Comparison of ENCODE assay signal across 8 mouse cellular contexts in genomic region chr1:77043749-77044564, GRCm38 (mm10).
DNase-seq lines count a peak whose midpoint lies in the region; ATAC-seq lines count a peak whose summit lies in the region.
"Had no signal": no experiment of that assay in that cellular context is flagged by ENCODE, and none has a peak within 500 bp of the region (broad histone marks: within the 10 kb centered on the region; RNA-seq: fewer than 3 reads in every experiment).

No protein-coding gene starts in this region.

- DNase-seq in kidney, postnatal 25 days: peak; percentile 25 to 44
- DNase-seq in cerebellum, adult 11-12 months: peak; percentile 84
- DNase-seq in monocyte, adult 2 months (ENCODE audit: low read depth in 1 of 2, low spot score in 2 of 2): peak; percentile 11 to 26
- DNase-seq in layer of hippocampus, adult 8-10 months (ENCODE audit: low spot score in 2 of 2): no peak
- no peak for DNase-seq in spleen, postnatal 14 days (ENCODE audit: low spot score in 2 of 2)

- no peak overlapping the region for H3K27ac ChIP-seq in kidney, embryonic 14.5 days (ENCODE audit: low read depth, low read length)
- H3K27ac ChIP-seq in heart, embryonic 15.5 days: 0 out of 2 replicates have a peak overlapping the region, but pooled peaks have one; percentile 29
- H3K27ac ChIP-seq: embryonic facial prominence, embryonic 13.5 days had no signal

- H3K4me2 ChIP-seq in kidney, embryonic 14.5 days (replicated peaks; ENCODE audit: low read depth, low read length): no peak overlapping the region
- H3K4me2 ChIP-seq in heart, embryonic 15.5 days: no peak overlapping the region
- H3K4me2 ChIP-seq: embryonic facial prominence, embryonic 13.5 days had no signal

- peaks cover 5% of the 10 kb centered on the region; the same call in 1 of the 2 replicates for H3K9me3 ChIP-seq in kidney, embryonic 14.5 days (ENCODE audit: control insufficient read depth, low read length)
- H3K9me3 ChIP-seq in heart, embryonic 15.5 days (replicated peaks): no peaks in the 10 kb centered on the region
- H3K9me3 ChIP-seq: embryonic facial prominence, embryonic 13.5 days had no signal

- no peak overlapping the region for H3K4me3 ChIP-seq in kidney, embryonic 14.5 days (ENCODE audit: low read length)
- no peak overlapping the region for H3K4me3 ChIP-seq in heart, embryonic 15.5 days
- H3K4me3 ChIP-seq: embryonic facial prominence, embryonic 13.5 days had no signal

- H3K4me1 ChIP-seq in kidney, embryonic 14.5 days (ENCODE audit: control insufficient read depth, insufficient read depth, low read length): no peaks in the 10 kb centered on the region
- H3K4me1 ChIP-seq in heart, embryonic 15.5 days (replicated peaks): peaks cover 13% of the 10 kb centered on the region; the same call in 1 of the 2 replicates
- H3K4me1 ChIP-seq: embryonic facial prominence, embryonic 13.5 days had no signal

- no peaks in the 10 kb centered on the region for H3K36me3 ChIP-seq in kidney, embryonic 14.5 days (ENCODE audit: control insufficient read depth, insufficient read depth, low read length)
- no peaks in the 10 kb centered on the region for H3K36me3 ChIP-seq in heart, embryonic 15.5 days
- H3K36me3 ChIP-seq: embryonic facial prominence, embryonic 13.5 days had no signal

- WGBS in kidney, embryonic 14.5 days: 82% methylated on average over 14 of the region's 14 CpGs
- WGBS in heart, embryonic 15.5 days: 46% methylated on average over 14 of the region's 14 CpGs

- no peak for ATAC-seq in kidney, embryonic 14.5 days (ENCODE audit: low FRiP score, low TSS enrichment)
- no peak for ATAC-seq in heart, embryonic 15.5 days (replicated peaks; ENCODE audit: insufficient number of reproducible peaks, insufficient read depth, low FRiP score, low read depth)

- H3K9ac ChIP-seq in kidney, embryonic 14.5 days (ENCODE audit: low read depth, low read length): no peak overlapping the region
- no peak overlapping the region for H3K9ac ChIP-seq in heart, embryonic 15.5 days
- H3K9ac ChIP-seq: embryonic facial prominence, embryonic 13.5 days had no signal

- no peaks in the 10 kb centered on the region for H3K27me3 ChIP-seq in kidney, embryonic 14.5 days (ENCODE audit: control insufficient read depth, insufficient read depth, low read length)
- no peaks in the 10 kb centered on the region for H3K27me3 ChIP-seq in heart, embryonic 15.5 days
- H3K27me3 ChIP-seq: embryonic facial prominence, embryonic 13.5 days had no signal

Comparison
In these comparisons a context has a peak if more than half of its experiments do, and no peak if none do; other contexts are left out.
1. DNase-seq: peak in kidney, postnatal 25 days (2 of 2), cerebellum, adult 11-12 months (single experiment) and monocyte, adult 2 months (2 of 2); none in layer of hippocampus, adult 8-10 months (0 of 2) and spleen, postnatal 14 days (0 of 2).